Mouse (Mus musculus) v-Abl transformed pro-B cells (cell line): ENCODE results near the gene Pusl1.

ENCODE experiments used
- in situ Hi-C, 2 experiments: fragments of 400-800 bp; cut with MboI; formaldehyde crosslinking; loops; one replicate each; pipeline ENCODE4 v1.15.1; 2025; ENCODE audit not compliant: unreplicated experiment in 2 of 2

The Pusl1 gene

GRCm38 (mm10) chr4:155891551-155892001 is at the start of gene Pusl1, which contains the start of gene Acap3:
Gene Pusl1, minus strand, starts transcription at chr4:155891781.
Gene Acap3, plus strand, starts transcription at chr4:155891822.
- in situ Hi-C loops: loop anchor here in 1 of 2 experiments (5.0 kb wide), 1 partner anchor 51 kb away; the partner anchor contains the start of gene Ube2j2

GRCm38 (mm10) chr4:155932031-155932430 is 40.5 kb upstream of the Pusl1 start:
- in situ Hi-C loops: loop anchor here in 1 of 2 experiments (25.0 kb wide), 1 partner anchor 1795 kb away; the partner anchor contains the start of genes Trp73 and Wrap73

GRCm38 (mm10) chr4:155908751-155909150 is 17.2 kb upstream of the Pusl1 start:
- in situ Hi-C loops: no loop called here

- in situ Hi-C loops: no loop called here
Observed at GRCm38 (mm10) chr4:155908281-155908680, 16.7 kb upstream of the Pusl1 start.

- in situ Hi-C loops: no loop called here
Observed at GRCm38 (mm10) chr4:155907003-155907402, 15.4 kb upstream of the Pusl1 start.

- in situ Hi-C loops: no loop called here
Observed at GRCm38 (mm10) chr4:155906125-155906524, 14.5 kb upstream of the Pusl1 start.

- in situ Hi-C loops: no loop called here
Observed at GRCm38 (mm10) chr4:155905634-155906033, 14.1 kb upstream of the Pusl1 start.

GRCm38 (mm10) chr4:155904318-155905102 is 12.9 kb upstream of the Pusl1 start:
- in situ Hi-C loops: no loop called here

- in situ Hi-C loops: no loop called here
Observed at GRCm38 (mm10) chr4:155903246-155903645, 11.7 kb upstream of the Pusl1 start.

- in situ Hi-C loops: no loop called here
Observed at GRCm38 (mm10) chr4:155901205-155901604, 9.6 kb upstream of the Pusl1 start.

GRCm38 (mm10) chr4:155899355-155899754 is 7.8 kb upstream of the Pusl1 start:
- in situ Hi-C loops: no loop called here

- in situ Hi-C loops: no loop called here
Observed at GRCm38 (mm10) chr4:155898318-155898717, 6.7 kb upstream of the Pusl1 start.

- in situ Hi-C loops: no loop called here
Observed at GRCm38 (mm10) chr4:155896461-155896860, 4.9 kb upstream of the Pusl1 start.

- in situ Hi-C loops: no loop called here
Observed at GRCm38 (mm10) chr4:155895826-155896225, 4.2 kb upstream of the Pusl1 start.

- in situ Hi-C loops: no loop called here
Observed at GRCm38 (mm10) chr4:155895216-155895615, 3.6 kb upstream of the Pusl1 start.

- in situ Hi-C loops: loop anchor here in 1 of 2 experiments (5.0 kb wide), 1 partner anchor 48 kb away; the partner anchor contains the start of gene Ube2j2
Observed at GRCm38 (mm10) chr4:155894311-155894881, 2.8 kb upstream of the Pusl1 start.

- in situ Hi-C loops: loop anchor here in 1 of 2 experiments (5.0 kb wide), 1 partner anchor 49 kb away; the partner anchor contains the start of gene Ube2j2
Observed at GRCm38 (mm10) chr4:155893212-155893690, 1.7 kb upstream of the Pusl1 start.

GRCm38 (mm10) chr4:155892438-155893211 is 1.0 kb upstream of the Pusl1 start:
- in situ Hi-C loops: loop anchor here in 1 of 2 experiments (5.0 kb wide), 1 partner anchor 50 kb away; the partner anchor contains the start of gene Ube2j2

- in situ Hi-C loops: loop anchor here in 1 of 2 experiments (5.0 kb wide), 1 partner anchor 50 kb away; the partner anchor contains the start of gene Ube2j2
Observed at GRCm38 (mm10) chr4:155892017-155892416, 436 bp upstream of the Pusl1 start.

- in situ Hi-C loops: loop anchor here in 1 of 2 experiments (5.0 kb wide), 1 partner anchor 51 kb away; the partner anchor contains the start of gene Ube2j2
Observed at GRCm38 (mm10) chr4:155891011-155891471, 540 bp downstream of the Pusl1 start.
